Mouse (Mus musculus) layer of hippocampus, postnatal 10 days (tissue): ENCODE measurements around the gene Cfap300. TPM values are rescaled to one million over a fixed set of nuclear protein-coding genes. Genes with fewer than 3 reads are reported as not detected.

Experiments
- DNase-seq, 2 experiments: peaks; one replicate each; pipeline ENCODE4 v3.0.0; 2021; ENCODE audit warnings: low spot score in 2 of 2
- total RNA-seq, 2 experiments: library from RNA; stranded (reverse); gene quantifications; 2 replicates each; pipeline ENCODE4 v1.2.3; 2021

Cfap300 gene
- total RNA-seq, 2 experiments from 2014 or later: 7.5 to 8.8 TPM

GRCm38 (mm10) chr9:7987119-7987518 is 55.5 kb downstream of the Cfap300 start:
- DNase-seq: no peak

- no peak for DNase-seq
Measured at GRCm38 (mm10) chr9:7984287-7984686, 58.3 kb downstream of the Cfap300 start.

GRCm38 (mm10) chr9:7983665-7984064 is 59.0 kb downstream of the Cfap300 start:
- no peak for DNase-seq

- no peak for DNase-seq
Measured at GRCm38 (mm10) chr9:7980162-7980561, 62.5 kb downstream of the Cfap300 start.

GRCm38 (mm10) chr9:7979153-7979916 is 63.3 kb downstream of the Cfap300 start:
- DNase-seq: no peak

GRCm38 (mm10) chr9:7978502-7978901 is 64.1 kb downstream of the Cfap300 start:
- no peak for DNase-seq

GRCm38 (mm10) chr9:7977587-7977986 is 65.0 kb downstream of the Cfap300 start:
- DNase-seq: no peak

GRCm38 (mm10) chr9:7971993-7972392 is 70.6 kb downstream of the Cfap300 start:
- DNase-seq: no peak

Other genes with a start within 250 kb of the Cfap300 start
- gene Birc2, start 205.8 kb downstream of the Cfap300 start, total RNA-seq: 10 to 100 TPM; 24.9 to 26.9 TPM
- 1 to 10 TPM; 1.3 to 3.0 TPM for gene Birc3, start 169.6 kb downstream of the Cfap300 start, total RNA-seq
- 10 to 100 TPM; 14.8 to 16.3 TPM for gene Yap1, start 38.2 kb downstream of the Cfap300 start, total RNA-seq
- 10 to 100 TPM; 14.7 TPM for gene Cep126, start 91.5 kb upstream of the Cfap300 start, total RNA-seq